Mouse (Mus musculus) mouse trophoblast stem cell (cell line): Measurements from ENCODE around the gene Ascl2.

Source experiments
- in situ Hi-C, 2 experiments: fragments of 300-500 bp; cut with MseI, MboI; formaldehyde crosslinking; loops; 2 replicates in 1 of 2; 3 replicates in 1 of 2; pipeline ENCODE4 v1.15.1; 2025

The Ascl2 gene

DNA sequence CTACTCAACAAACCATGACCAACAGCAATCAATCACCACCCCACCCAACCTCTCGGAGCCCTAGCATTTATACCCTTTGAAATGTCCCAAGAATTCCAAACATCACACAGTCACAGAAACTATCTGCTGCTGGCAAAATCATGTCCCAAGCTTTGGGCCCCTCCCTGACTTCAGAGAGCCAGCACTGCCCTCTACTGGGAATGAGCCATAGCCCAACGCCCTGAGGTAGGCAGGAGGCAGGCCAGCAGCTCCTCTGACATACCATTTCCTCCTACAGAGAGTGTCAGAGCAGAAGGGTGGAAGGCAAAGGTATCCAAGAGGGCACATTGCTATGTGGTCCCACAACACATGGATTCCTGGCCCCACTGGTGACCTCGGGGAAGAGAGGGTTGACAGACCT lies 33.6 kb upstream of the Ascl2 start:
- in situ Hi-C loops, result no loop called here

DNA sequence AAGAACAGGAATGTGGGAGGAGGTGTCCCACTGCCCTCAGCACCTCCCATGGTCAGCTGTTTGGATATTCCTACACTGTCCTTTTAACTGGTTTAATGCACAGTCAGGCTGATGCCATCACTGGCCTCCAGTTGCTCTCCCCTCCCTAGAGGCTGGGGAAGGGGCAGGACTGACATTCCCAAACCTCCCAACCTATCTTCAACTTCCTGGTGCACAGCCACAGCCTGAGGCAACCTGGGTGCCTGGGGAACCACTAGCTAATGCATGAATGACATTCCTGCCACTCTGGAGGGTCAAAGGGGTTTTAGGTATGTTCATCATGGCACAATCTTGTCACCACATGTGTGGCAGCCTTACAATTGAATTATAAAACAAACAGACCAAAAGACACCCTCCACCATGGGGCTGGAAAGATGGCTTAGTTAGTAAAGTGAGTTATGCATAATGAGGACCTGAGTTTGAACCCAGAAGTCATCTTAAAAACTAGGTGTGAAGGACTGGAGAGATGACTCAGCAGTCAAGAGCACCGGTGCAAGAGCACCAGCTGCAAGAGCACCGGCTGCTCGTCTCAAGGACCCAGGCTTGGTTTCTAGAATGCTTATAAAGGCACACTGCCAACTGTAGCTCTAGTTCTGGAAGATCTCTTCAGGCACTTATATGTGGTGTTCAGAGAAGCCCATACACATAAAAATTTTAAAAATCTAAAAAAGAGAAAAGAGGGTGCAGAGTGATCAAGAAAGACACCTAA lies 28.5 kb upstream of the Ascl2 start:
- in situ Hi-C loops, result no loop called here

DNA sequence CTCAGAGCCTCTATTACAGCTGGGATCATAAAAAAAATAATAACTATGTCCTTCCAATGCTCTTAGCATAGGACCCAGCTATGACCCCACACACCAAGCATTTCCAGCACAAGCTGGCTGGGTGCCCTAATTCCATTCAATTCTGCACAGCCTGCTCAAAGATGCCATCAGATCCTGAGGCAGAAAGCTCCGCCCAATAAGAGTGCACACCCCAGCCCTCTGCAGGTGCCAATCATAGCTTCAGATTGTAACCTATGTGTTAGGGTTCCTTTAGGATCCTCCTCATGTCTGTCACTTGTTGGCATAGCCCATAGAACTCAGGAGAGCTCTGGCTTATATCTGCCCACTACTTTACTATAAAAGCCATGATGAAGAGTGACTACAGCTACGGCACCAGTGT lies 27.9 kb upstream of the Ascl2 start:
- in situ Hi-C loops, result no loop called here

DNA sequence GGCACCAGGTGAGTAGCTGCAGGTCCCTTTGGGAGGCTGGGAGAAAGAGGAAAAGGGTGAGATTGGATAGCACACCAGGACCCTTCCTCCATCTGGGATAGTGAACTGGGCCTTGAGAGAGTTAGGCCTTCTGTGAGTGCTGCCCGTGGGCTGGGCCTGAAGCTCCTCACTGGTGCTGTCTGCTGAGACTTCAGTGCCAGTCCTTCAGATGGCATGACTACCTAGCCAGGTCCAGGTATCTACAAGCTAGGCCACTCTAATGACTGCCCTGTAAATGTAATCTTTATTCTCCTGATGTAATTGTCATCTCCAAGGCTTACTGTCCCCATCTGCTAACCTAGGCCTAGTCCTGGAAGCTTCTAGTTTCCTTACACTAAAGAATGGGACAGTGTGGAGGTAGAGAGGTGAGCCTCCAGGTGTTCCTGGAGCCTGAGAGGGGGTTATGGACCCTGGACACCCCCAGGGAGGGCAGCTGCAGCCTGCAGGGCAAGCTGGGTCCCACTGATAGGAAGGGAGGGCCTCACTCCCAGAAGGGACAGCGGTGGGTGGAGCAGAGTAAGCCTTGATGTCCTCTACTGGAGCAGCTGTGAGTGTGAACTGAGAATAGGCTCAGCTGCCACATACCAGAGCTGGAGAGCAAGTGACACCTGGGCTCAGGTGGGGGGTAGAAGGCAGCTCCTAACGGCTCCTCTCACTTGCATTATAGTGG lies 26.7 kb upstream of the Ascl2 start:
- in situ Hi-C loops, result no loop called here

DNA sequence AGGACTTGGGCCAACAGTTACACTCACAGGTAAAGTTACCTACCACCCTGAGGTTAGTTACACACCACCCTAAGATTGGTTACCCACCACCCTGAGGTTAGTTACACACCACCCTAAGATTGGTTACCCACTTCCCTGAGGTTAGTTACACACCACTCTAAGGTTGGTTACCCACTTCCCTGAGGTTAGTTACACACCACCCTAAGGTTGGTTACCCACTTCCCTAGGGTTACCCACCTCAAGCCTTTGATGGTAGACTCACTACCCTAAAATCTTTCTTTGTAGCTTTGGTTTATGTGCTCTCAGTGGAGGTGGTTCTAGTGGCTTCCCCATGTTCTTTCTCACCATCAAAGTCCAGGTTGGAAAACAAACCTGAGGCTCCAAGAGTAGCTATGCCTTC lies 25.9 kb upstream of the Ascl2 start:
- in situ Hi-C loops, result no loop called here

DNA sequence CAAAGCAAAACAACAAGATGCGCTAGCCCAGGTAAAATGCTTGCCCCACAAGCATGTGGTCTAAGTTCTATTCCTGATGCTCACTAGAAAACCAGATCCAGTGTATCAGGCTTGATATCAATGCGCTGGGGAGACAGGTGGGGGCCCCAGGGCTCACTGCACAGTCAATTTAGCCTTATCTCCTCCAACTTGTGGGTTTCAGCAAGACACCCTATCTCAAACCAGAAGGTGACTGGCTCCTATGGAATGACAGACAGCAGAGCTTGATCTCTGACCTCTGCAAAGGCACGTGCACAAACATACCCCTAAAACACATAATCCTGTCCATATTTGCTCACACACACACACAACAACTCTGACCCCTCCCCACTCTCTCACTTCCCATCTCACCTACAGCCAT lies 18.7 kb upstream of the Ascl2 start:
- in situ Hi-C loops, result no loop called here

DNA sequence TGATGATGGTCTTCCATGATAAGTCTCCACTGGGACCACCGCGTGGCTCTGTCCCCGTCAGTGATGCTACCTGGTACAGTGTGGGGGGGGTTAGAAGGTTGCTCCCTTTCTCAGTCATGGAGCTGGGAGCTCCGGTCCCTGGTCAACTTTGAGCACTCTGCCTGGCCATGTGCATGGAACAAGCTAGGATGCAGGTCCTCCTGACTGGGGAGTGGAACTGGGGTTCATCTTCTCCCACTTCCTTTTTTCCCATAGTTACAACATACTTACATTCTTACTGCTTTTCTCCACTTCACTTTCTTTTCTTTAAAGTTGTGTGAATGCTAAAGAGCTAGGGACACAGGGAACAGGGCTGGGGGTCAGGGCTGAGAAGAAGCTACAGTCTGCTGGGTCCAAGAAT lies 16.1 kb upstream of the Ascl2 start:
- in situ Hi-C loops, result no loop called here

DNA sequence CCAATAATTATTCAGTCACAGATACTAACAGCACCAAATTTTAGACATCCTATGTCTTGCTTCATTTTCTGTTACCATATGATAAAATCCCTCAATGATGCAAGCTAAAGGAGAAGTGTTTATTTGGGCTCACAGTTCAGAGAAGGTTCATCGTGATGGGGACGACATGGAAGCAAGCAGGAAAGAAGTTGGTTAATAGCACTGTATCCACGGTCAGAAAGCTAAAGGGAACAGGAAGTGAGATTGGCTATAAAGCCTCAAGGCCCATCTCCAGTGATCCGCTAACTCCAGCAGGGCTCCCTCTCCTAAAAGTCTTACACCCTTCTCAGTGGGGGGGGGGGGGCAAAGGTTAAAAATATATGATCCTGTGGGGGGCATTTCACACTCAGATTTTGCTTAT lies 12.8 kb upstream of the Ascl2 start:
- in situ Hi-C loops, result no loop called here

DNA sequence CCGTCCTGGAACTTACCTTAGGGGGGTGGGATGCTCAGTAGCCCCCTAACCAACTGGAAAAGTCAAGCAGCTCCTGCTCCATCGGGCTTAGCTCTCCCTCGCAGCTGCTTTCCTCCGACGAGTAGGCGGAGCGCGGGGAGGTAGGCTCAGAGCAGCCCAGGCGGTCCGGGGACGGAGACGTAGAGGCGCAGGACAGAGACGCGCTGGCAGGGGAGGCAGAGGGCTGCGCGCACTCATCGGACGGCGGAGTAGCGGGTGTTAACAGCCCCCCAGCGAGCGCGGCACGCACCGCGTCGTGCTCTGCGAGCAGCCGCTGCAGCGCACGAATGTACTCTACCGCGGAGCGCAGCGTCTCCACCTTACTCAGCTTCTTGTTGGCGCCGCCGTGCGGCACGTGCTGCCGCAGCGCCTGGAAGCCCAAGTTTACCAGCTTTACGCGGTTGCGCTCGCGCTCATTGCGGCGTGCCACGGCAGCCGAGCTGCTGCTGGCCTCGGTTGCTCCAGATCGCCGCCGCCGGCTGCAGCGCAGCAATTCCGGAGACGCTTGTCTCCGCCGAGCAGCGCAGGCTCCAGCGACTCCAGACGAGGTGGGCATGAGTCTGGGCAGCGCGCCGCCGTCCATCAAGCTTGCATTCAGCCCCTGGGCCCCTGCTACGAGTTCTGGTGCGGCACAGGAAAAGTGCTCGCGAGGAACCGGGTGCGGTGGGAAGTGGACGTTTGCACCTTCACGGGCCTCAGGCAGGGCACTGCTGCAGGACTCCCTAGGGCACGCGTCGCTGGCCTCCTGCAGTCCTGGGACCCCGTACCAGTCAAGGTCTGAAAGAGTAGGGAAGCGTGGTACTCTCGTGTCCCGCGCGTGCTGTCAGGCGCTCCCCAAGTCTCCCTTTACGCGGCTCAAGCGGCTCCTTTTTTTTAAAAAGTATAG lies 918 bp downstream of the Ascl2 start:
- in situ Hi-C loops, result no loop called here

DNA sequence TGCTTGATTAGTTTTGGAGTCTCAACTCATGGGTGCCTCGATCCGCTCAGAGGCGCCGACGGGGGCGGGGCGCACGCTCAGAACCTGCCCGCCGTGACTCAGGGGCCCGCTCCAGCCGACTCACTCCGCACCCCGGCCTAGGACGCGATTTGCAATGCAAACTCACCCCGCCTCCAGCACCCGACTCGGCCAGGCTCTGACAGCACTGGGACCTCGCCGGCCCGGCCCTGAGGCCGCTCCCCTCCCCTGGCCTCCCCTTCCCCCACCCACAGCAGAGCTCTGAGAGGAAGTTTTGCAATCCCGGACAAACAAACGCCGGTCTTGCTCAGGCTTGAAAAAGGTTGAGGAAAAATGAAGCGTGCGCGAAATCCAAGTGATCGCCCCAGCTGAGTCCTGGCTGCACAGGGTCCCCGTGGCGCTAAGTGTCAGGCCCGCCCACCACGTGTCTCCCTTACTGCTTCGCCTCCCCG lies 1.6 kb downstream of the Ascl2 start:
- in situ Hi-C loops, result no loop called here

DNA sequence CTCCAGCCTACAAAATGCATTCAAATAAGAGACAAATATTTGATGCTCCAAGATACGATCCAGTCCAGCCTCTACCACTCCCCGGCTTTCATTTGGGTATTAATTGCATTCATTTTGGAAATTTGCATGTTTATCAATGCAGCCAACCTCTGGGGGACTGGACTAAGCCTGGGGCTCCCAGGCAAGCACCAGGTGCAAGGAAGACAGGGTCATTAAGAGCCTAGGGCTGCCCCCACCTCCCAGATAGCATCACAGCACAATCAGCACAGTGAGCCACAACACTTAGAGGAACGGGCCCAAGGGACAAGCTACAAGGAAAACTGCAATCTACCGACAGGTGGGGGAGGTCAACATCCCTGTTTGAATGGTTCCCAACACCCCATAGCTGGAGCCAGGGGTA lies 9.3 kb downstream of the Ascl2 start:
- in situ Hi-C loops, result no loop called here

DNA sequence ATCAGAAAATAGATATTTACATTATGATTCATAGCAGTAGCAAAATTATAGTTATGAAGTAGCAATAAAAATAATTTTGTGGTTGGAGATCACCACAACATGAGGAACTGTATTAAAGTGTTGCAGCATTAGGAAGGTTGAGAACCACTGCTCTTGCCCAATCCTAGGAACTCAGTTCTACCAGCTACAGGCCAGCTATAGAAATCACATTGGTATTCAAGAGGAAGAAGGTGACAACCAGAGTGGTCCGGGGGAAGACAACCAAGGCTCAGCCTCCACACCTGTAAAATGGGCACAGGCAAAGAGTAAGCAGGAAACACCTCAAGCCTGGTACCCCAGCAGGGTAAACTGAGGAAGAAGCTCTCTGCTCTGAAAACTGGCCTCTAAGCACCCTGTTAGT lies 10.2 kb downstream of the Ascl2 start:
- in situ Hi-C loops, result no loop called here

DNA sequence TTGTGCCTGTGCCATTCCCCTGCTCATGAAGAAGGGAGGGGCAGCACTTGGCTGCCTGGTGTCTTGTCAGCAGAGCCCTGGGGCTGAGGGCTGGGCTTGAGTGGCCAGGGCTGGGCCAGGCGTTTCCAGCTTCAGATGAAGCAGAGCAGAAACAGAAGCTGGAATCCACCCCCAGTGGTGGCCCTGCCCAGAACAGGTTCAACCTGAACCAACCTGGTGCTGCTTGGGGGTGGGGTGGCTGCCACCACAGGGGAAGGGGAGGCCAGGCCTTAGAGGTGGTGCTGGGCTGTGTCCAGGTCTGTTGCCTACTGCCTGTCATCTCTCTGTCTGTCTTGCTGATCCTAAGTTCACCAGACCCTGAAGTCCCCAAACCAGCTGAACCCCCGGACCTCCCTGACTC lies 13.0 kb downstream of the Ascl2 start:
- in situ Hi-C loops, result no loop called here

DNA sequence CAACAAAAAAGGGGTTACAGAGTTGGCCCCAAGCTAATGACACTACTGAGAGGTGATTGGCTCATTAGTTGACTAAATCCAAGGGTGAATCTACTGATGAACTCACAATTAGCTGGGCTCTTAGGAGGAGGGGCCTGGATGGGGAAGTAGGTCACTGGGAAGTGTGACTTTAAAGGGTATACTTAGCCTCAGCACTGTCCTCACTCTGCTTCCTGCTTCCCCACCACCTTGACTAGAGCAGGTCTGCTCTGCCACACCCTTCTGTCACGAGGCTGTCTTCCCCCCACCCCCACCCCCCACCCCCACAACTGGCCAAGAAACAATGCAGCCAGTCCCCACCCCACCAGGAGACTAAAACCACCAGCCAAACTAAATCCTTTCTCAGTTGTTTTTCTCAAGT lies 19.5 kb downstream of the Ascl2 start:
- in situ Hi-C loops, result no loop called here

DNA sequence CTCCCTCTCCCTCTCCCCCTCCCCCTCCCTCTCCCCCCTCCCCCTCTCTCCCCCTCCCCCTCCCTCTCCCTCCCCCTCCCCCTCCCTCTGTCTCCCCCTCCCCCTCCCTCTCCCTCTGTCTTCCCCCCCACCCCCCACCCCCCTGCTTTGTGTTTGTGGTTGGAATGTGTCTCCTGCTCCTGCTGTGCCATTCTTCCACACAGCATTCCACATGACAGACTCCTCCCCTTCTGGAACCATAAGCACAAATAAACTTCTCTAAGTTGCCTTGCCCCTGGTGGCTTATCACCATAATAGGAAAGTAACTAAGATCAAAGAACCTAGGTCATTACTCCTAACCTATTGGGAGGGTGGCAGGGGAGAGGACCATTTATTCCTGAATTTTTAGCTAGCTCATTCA lies 31.4 kb downstream of the Ascl2 start:
- in situ Hi-C loops, result no loop called here

DNA sequence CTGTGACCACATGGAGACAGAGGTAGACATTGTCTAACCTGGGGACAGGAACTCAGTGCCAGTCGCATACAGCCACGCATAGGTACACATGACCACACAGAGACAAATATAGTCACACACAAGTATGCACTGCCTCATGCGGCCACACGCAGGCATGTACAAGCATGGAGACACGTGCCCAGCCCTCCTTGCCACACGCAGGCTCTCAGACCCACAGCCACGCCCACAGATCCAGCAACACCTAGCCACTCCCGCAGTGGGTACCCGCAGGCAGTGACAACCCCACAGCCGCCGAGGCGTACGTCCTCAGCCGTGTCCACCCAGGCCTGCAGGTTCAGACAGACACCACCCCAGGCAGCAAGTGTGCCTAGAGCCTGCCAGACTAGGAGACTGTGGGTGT lies 33.4 kb downstream of the Ascl2 start:
- in situ Hi-C loops, result no loop called here

DNA sequence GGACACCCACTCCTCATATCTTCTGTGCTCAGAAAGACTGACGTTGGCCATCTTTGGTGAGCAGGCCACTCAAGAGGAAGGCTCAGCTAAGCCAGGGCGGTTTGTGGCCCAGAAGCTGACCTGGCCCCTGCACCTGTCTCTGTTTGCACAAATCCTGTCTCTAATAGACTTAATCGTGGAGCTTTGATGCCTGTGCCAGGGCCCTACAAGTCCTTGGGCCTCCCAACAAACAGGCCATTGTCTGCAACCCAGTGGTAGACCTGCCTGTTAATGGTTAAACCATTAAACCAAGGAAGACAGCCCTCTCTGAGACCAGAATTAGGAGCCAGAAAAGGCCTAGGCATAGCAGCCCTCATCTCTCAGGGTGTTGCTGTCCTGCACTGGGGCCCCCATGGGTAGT lies 36.6 kb downstream of the Ascl2 start:
- in situ Hi-C loops, result no loop called here

DNA sequence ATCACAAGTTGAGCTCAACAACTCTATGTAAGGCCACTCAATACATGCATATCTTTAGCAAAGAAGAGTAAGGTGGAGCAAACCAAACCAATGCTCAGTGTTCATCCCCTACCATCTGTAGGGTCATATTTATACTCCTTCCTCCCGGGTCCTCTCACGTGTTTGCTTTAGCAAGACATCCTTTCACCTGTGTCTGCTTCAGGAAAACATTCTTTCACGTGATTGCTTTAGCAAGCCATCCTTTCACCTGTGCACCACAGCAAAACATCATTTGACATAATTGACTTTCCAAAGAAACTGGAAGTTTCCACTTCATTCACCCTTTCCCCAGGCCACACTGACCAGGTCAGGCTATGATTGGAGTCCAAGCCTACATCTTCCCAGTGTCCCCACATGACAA lies 38.0 kb downstream of the Ascl2 start, which contains the start of gene Th:
Th (minus strand) TSS at position 101 of the 400 bp plus-strand sequence.
- in situ Hi-C loops, result no loop called here

DNA sequence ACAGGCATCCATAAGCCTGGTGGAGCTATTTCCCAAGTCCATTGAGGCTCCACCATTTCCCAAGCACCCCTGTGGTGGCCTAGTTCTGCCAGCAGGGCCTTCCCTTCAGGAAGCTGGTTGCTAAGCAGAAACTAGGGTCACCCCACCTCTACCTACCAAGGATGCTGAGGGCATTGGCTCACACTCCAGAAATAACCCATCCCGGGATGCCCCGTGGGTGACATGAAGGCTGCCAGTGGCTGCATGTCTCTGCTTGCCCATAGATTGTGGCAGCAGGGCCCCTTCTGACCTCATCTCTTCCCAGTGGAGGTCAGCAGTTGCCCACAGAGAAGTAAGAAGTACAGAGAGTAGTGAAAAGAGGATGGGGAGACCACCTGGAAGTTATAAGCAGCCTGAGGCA lies 39.5 kb downstream of the Ascl2 start:
- in situ Hi-C loops, result no loop called here

DNA sequence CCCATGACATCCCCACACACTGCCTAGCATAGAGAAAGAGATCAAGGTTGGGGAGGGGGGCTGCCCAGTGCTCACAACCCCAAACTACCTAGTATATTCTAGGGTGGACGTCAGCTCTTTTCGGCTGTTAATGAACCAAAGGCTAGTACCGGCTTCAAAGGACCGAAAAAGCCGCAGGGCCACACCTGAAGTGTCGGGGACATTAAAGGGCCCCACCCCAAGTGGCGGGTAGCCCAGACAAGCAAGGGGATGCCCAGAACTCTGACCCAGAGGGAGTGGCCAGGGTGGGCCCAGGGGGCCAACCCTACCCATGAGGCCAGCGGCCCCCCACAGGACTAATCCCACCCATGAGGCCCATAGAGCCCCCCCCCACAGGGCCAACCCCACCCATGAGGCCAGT lies 41.8 kb downstream of the Ascl2 start:
- in situ Hi-C loops, result no loop called here

DNA sequence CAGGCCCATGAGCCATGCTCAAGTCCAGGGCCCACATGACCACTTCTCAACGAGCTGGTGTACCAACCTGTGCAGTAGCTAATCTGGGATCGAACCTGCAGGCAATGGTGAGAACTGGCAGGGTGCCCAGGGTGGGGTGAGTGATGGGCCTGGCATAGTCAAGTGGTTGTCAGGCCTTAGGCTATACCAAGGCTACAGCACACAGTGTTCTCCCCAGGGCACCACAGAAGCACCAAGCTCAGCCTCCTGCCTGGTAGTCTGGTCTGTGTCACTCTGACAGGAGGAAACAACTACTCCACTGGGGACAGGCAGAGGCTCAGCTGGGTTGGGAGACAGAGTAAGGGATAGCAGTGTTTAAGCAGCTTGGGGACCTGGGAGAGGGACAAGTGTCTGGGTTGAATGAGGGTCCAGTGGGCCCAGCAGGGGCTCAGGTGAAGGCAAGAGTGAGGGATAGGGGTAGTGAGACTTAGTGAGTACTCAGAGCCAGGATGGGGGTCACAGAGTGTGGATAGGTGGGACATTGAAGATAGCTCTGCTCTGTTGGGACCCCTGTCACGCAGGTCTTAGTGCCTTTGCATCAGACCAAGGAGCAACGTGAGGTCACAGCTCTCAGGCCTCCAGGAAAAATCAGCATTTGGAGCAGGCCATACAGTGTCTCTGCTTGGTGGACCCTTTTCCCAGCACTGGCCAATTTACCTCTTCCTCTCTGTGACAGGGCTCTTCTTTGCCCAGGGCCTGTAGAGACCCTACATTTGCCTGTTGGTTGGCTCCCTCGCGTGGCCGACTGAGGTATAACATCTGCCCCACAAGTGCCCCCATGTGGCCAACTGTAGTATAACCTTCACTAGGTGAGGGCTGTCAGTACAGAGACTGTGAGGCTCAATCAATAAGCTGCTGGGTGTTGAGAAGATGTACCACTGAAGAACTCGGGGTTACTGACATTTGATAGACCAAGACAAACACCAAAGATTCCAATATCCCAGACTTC lies 50.1 kb downstream of the Ascl2 start:
- in situ Hi-C loops, result no loop called here
